Mouse (Mus musculus) layer of hippocampus, postnatal 10 days (tissue): ENCODE results near the gene Rpl36al. TPM values are rescaled to one million over a fixed set of nuclear protein-coding genes. Genes with fewer than 3 reads are reported as not detected.

Experiments used
- DNase-seq, 2 experiments: peaks; one replicate each; pipeline ENCODE4 v3.0.0; 2021; ENCODE audit warnings: low spot score in 2 of 2
- long read RNA-seq: library from polyadenylated mRNA; stranded (forward); transcript quantifications from one replicate; pipeline ENCODE4 v2.0.0, GENCODE M21; 2023
- total RNA-seq, 2 experiments: library from RNA; stranded (reverse); gene quantifications; 2 replicates each; pipeline ENCODE4 v1.2.3; 2021

Gene Rpl36al
- total RNA-seq, result 100 to 1,000 TPM; 243 to 248 TPM
- long read RNA-seq, transcript Rpl36al-201 (2 exons, 526 nt), result major isoform, 178 of 185 reads
- long read RNA-seq, partial matches to known transcripts, result 0 of 185 reads
- long read RNA-seq, other reads (novel, unspliced or antisense), result 4 of 185 reads

DNA sequence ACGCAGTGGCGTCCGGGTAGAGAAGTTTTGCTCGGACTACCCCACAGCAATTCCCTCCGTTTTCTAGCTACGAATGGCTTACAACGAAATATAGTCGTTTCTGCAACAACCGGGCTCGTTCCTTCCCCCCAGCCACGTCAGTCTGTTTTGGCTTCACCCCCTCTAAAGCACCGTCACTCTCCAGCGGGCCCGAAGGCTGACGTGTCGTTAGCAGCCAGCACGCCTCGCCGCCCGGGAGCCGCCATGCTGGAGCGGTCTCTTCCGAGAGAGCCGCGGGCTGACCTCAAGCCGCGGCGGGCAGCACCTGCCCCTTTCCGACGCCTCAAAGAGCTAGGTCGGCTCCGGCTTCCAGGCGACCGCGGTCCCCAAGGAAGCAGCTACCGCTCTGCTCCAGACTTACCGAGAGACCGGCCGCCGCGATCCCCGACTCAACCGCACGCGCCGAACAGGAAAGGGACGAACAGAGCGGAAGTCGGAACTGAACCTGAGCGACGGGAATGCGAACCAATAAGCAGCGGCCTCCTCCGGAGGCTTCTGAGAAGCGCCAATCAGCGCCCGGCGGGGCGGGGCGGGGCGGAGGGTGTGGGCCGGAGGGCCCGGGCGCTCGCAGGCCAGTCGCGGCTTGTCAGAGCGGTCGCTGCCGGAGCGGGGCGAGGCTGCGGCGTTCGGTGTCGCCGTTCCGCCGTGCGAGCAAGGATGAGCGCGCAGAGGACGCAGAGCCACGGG lies at the start of gene Rpl36al, which contains the start of gene Mgat2:
Gene Rpl36al (minus strand): TSS at position 501 of the 726 bp plus-strand sequence.
Gene Mgat2 (plus strand): TSS at position 575 of the 726 bp plus-strand sequence.
- peak; percentile 99 to 100 for DNase-seq

DNA sequence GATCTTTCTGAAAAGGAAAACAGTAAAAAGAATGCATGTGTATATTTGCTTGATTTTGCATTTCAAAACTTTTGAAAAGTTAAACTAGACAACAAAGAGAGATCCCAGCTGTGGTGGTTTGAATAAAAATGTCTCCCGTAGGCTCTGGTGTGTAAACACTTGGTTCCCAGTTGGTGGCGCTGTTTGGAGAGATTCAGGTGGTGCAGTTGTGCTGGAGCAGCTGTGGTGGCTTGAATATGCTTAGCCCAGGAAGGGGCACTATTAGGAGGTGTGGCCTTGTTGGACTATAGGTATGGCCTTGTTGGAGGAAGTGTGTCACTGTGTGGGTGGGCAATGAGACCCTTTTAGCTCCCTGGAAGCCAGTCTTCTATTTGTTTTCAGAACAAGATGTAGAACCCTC lies 45.4 kb upstream of the Rpl36al start:
- DNase-seq, result no peak

DNA sequence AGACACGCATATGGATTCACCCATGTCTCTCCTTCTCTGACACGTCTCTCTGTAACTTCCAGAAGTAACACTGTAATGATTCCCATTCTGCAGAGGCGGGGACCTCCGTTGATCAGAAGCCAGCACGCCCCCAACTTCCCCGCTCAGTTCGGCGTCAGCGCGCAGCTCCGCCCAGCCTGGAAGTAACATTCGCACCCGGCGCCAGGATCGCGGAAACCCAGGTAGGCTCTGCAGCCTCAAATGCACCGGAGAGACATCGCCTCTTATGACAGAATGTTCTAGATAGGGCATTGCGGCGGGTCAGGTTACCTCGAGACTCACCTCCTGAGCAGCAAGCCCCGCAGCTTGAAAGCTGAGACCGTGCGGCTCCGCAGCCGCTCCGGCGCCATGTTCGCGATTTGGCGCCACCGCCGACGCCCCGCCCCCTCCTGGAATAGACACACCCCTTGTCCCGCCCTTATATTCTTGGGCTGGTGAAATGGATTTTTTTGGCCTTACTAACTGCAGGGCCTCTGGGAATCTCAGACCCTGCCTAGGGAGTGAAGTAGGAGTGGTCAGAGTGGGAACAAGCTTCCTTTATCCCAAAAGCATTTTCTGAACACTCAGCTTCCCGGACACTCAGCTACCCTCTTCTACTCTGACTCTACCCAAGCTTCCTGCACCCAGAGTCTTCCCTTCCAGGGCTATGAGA lies 44.0 kb upstream of the Rpl36al start, which contains the start of gene Pole2:
Gene Pole2 (minus strand): TSS at position 420 of the 691 bp plus-strand sequence.
- DNase-seq, result peak; percentile 87 to 90

DNA sequence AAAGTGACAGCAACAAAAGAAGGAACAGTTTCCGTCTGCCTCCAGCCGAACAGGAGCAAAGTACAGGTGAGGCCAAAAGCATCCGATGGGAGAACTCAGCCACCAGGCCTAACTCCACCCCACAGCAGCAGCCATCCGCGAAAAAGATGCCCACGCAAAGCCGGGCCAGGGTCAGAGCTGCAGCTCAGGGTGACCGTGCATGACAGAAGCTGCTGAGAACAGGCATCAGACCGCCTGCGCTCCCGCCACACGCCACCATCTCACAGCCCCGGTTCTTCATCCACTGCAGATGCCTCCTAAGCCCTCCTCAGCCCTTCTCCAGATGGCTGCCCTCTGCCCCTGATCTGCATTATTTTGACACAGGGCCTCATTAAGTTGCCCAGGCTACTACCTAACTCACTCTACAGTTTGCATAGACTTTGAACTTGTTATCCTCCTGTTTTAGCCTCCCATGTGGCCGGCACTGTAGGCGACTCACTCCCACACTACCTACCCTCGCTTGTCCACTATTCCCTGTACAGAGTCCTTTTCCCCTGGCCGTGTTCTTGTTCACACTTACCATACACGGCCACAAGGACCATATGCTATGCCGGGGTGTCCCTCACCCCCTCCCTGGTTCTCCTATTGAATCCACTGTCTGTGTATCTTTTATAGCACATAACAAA lies 36.9 kb upstream of the Rpl36al start:
- no peak for DNase-seq

DNA sequence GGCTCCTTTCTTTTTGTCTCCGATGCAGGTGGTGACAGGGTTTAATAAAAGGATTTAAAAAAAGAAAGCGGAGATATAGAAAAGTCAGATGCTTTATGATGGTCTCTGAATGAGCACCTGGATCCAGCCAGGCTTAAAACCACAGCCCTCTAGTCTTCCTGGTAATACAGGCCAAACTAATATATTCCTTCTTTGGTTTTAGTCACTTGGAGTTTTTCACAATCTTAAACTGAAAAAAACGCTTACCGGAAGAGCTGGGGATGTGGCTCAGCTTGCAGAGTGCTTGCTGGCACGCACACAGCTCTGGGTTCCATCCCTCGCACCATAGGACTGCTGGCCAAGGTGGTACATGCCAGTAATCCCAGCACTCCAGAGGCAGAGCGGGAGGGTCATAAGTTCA lies 32.7 kb upstream of the Rpl36al start:
- DNase-seq, result no peak

DNA sequence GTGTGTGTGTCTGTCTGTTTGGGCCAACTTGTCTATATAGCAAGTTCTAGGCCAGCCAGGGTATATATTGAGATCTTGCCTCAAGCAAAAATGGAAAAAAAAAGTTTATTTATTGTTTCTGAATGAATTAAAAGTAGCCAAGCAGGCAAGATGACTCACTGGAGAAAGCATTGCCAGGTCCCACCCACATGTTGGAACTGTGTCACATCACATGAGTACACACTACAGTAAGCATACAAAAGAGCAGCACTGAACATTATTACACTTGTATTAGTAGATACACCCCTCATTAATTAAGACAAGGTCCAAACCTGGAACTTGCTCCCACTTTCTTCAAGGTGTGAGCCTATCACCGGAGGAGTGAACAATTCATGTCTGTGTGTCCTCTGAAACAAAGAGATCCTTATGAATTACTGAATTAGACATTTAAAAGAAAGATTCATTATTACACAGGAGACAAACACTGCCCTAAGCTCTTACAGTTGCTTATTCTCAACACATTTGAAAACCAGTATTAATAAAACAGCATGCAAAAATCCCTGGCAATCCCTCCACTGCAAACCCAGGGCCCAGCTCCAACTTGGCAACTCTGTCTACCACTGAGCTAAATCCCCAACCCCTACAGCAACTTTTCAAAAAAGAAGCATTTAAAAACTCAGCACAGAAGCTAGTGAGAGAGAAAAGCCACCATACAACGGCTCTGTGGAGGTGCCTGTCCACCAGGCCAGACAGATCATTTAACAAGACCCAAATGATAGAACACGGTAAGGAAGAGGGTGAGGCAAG lies 31.3 kb upstream of the Rpl36al start:
- peak; percentile 60 to 67 for DNase-seq

DNA sequence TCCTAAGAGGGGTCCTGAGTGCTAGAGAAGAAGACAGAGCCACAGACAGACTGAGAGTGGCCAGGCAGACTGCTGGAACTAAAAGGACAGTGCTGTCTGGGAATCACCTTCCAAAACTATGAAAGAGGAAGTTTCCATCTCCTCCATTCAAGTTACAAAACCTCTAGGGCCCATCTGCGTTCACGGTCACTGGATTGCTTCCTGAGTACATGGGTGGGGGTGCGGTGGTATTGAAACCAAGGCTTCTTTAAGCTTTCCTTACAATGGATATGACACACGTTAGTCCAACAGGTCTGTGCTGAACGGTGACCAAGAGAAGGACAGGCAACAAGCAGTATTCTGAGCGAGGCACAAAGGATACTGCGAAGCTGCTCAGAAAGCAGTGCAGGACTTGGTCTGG lies 30.5 kb upstream of the Rpl36al start:
- DNase-seq, result no peak

DNA sequence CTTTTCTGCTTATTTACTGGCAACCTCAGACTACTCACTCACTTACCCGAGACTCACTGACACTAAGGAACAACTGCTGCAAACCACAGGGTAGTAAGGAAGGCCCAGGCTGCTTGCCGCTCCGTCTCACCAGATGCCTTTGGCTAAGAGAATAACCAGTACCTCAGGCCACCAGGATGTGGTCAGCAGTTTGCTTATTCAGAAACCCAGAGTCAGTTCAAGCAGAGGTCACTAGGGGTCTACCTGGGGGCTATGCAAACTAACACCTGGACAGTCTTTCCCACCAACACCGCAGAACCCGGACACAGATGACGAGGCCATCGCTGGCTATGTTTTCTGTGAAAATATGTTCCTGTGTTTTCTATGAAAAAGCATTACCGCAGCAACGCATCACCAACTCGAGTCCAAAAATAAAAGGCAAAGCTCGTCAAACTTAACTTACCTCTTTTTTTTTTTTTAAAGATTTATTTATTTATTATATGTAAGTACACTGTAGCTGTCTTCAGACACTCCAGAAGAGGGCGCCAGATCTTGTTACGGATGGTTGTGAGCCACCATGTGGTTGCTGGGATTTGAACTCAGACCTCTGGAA lies 29.4 kb upstream of the Rpl36al start:
- no peak for DNase-seq

DNA sequence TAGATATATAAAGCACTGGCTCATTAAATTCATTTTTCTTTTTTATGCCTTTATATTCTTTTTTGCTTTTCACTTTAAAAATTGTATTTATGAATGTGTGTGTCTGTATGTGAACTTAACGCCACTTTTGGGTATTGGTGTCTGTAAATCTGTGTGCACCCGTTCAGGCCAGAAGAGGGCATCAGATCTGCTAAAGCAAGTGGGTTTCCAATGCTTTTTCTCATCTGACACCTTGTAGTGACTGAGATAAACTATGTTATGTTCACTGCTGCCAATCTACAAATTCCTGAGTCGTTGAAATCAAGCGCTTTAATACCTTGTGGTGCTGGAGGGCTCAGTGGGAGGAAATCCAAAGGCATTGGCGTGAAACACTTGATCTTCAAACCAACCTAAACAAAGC lies 27.2 kb upstream of the Rpl36al start:
- no peak for DNase-seq

DNA sequence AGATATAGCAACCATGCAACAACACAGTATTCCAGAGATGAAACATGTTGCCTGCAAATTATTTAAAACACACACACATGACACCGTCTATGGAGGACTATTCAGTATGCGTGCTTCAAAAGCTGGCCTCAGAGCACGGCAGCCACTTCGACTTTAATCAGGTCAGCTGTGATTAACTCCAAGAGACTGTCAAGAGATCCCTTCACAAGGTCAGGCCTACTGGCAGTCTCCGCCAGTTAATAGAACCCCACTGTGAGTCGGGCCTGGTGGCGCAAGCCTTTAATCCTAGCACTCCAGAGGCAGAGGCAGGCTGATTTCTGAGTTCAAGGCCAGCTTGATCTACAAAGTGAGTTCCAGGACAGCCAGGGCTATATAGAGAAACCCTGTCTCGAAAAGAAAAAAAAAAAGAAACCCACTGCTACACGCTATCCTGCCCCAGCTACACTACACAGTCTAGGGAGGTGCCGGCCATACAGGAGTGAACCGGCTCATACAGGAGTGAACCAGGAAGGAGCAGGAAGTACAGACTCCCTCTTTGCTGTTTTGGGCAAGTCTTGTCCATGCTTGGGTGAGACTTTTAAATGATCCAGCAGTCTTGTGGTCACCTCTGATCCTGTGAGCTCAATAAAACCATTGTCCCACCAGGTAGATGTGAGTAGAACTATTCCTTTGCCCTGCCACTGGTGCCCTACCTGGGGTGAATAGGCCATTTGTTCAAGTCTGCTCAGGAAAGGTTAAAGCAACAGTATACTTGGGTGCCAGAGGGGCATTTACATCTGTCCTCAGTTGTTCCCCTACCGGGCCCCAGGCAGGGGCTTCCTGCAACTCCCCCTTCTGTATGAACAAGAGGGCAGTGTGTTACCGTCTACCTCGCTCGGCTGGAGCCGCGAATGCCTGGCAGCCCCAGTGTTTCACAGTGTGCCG lies 26.4 kb upstream of the Rpl36al start:
- DNase-seq, result no peak

DNA sequence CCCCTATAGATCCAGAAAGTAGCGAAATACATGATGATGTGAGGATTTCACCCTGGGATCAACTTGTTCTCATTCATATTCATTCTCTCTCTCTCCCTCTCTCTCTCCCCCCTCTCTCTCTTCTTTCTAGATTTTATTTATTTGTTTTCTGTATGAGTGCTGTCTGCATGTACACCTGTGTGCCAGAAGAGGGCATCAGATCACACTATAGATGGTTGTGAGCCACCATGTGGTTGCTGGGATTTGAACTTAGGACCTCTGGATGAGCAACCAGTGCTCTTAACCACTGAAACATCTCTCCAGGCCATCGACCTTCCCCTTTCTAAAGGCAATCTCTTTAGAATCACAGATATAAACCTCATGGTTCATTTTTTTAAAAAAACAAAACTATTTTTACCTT lies 24.6 kb upstream of the Rpl36al start:
- DNase-seq, result no peak

DNA sequence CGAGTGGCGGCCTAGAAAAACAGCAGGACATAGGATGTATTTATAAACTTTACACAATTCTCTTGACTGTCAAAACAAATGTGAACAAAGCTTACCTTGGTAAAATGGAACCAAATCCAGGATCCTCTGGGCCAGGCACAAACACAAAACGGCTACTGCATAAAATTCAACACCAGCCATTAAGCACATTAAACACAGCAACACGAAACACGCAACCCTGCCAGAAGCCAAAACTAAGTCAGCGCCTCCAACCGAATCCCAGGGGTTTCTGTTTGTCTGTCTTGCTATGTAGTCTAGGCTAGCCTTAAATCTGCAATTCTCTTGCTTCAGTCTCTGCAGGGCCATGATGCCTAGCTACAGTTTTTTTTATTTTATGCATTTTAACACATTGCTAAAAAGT lies 24.0 kb upstream of the Rpl36al start:
- DNase-seq, result no peak

DNA sequence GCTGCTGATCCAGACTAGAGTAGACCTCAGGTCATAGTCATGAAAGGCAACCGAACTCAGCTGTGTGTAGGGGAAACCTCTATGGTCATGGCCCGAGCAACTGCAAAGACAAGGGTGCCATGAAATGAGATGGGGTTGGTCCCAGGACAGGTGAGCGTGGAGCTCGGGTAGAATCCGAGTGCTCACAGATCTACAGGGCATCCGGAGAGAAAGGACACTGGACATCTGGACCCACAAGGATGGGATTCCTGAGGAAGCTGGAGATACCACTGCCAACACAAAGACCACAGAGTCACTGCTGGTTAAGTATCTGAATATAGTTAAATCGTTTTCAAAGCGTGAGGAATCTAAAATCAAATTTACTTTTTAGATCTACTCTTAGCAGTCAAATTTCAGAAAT lies 23.5 kb upstream of the Rpl36al start:
- DNase-seq, result no peak

DNA sequence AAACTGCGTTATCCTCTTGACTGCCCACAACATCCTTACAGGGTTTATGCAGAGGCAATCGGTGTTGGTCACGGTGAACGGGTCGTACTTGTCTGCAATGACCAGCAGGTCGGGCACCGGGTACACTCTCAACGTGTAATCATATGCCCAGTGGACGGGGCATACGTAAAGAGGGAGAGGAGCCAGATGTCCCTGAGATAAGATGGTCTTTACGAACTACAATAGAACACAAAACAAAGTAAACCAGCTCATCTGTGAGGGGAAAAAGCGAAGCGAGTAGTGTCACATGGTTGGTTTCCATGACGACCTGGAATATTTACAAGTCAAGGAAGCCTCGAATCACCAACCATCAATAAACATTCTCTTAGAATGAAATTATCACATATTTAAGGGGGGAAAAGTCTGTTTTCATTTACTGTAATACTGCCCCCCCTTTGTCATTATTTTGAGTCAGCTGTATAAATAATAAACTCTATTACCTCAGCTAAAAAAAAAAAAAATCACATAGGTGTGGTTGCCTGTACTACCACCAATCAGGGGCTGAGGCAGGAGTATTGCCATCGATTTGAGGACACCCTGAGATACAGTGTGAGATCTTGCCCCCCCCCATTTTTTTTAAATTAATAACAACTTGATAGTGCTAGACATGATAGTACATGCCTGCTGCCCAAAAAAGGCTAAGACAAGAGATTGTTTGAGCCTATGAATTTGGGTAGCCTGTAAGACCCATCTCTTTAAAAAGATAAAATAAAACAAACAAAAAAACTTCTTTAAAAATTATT lies 20.4 kb upstream of the Rpl36al start, which contains the start of gene Gm49384:
Gene Gm49384 (minus strand): TSS at position 216 of the 782 bp plus-strand sequence.
- no peak for DNase-seq

DNA sequence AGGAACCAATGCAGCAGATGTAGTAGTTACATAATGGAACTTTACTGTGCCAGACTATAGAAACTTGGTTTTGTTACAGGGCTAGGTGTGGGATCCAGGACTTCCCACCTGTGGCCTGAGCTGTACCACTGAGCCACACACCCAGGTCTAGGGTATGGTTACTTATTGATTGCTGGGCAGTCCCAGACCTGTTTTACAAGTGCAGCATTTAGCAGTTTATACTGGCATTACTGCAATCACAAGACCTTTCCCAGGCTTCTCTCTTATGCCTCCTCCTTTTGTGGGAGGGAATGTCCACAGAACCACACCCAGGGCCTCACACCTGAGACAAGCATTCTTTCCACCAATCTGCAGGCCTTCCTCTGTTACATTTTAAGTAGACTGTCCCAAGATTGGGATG lies 15.1 kb upstream of the Rpl36al start:
- DNase-seq, result no peak

DNA sequence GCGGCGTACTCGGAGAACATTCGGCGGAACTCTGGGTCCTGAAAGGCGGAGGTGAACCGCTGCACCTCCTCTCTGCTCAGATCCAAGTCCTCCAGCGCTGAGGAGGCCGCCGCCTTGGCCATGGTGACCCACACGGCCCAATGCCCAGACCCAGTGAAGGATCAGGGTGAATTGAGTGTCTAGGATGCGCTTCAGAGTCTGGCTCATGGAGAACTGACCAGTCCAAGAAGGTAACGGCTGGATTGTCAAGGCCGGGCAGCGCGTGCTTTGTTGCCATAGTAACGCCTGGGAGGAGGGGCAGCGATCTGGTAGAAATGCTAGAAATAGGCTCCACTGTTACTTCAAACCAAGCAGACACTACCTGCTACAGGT lies 14.3 kb upstream of the Rpl36al start, which contains the start of gene Dnaaf2:
Gene Dnaaf2 (minus strand): TSS at position 266 of the 372 bp plus-strand sequence.
- DNase-seq, result peak; percentile 72 to 73

DNA sequence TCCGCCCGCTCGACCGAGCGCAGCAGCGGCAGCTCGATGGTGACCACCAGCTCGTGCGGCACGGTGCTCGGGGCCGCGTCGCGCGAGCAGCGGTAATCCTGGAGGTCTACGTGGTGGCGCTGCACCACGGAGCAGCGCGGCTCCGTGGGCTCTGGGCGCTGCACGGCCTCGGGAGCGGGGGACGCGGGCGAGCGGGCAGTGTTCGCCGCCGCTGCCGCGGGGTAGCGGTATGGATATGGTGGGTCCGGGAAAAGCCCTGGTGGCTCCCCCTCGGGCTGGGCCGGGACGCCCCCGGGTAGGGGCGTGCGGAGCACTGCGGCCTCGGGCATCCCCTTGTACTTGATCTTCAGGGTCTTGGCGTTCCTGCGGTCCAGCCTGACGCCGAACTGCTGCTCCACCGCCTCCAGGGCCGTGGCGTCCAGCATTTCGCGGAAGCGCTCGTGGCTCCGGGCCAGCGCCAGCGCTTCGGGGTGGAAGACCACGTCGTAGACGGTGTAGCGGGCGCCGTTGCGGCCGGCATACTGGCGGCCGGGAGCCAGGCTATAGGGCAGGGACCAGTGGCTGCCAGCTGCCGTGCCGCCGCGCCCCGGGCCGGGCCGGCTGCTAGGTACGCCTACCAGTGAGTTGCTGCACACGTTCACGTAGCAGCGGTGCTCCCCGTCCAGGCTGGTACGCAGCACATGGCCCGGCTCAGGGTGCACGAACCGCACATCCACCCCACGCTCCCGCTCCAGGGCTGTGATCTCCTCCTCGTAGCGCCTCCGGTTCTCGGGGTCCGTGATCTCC lies 13.7 kb upstream of the Rpl36al start:
- peak; percentile 54 to 73 for DNase-seq
